Mouse (Mus musculus): Measurements from ENCODE around the gene Chrne. TPM values are rescaled to one million over a fixed set of nuclear protein-coding genes. Genes with fewer than 3 reads are reported as not detected.

Gene Chrne
- not detected in 2 replicates for polyA plus RNA-seq (2016; fragmentation: Nextera tagmentation; extraction: Ambion mirVana)

DNA sequence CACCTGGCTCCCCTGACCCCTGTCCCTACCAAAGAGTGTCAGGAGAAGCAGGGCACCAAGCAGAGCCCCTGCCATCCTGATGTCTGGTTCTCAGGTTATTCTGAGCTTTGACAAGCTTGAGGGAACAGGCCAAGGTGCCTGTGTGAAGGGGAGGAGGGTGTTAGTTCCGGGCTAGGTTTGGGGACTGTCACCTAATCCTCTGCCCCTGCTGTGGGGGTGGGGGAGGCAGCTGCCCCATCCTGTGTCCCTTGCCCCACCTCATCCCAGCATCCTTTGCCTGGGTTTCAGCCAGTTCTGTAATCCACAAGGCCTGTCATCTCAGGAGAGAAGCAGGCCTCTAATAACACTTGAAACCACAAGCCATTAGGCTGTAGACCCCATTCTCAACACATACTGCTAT, at the start of gene Chrne:
Gene Chrne, minus strand, starts transcription at position 116 of the 400 bp plus-strand sequence.
- no peaks in the 10 kb centered on the region for H3K36me3 ChIP-seq
- H3K9me3 ChIP-seq (replicated peaks) = no peaks in the 10 kb centered on the region
- peaks cover 27% of the 10 kb centered on the region for H3K27me3 ChIP-seq (ENCODE audit: low read depth, poor library complexity, severe bottlenecking)
- H3K4me3 ChIP-seq = no peak within 1 kb of the TSS
- H3K27ac ChIP-seq (replicated peaks) = no peak within 1 kb of the TSS
- WGBS = 48% methylated on average over 1 of the region's 1 CpGs
- no peak for DNase-seq (ENCODE audit: low spot score)
- H3K4me1 ChIP-seq = peaks cover 21% of the 10 kb centered on the region

DNA sequence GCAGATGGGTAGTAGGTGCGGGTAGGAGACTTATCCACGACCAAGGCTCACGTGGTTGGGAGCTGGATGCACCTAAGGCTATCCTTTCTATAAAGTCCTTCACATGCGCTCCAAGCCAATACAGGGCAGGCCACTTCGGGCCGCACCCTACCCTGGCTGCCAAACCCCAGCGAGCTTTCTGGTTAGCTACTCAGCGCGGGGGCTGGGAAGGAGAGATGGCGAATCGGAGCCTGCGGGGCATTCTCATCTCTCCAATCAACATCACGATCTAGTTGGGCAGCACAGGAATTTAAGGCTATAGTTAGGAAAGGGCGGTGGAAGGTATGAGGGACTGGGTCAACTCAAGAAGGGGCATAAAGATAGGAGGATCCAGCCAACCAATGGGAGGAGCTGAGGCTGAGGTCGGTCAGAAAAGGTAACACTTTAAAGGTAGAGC, 49.3 kb upstream of the Chrne start:
- H3K36me3 ChIP-seq = peaks cover 60% of the 10 kb centered on the region
- peak overlapping the region; percentile 95 for H3K27ac ChIP-seq (replicated peaks)
- DNase-seq (ENCODE audit: low spot score) = no peak
- 1% methylated on average over 15 of the region's 15 CpGs for WGBS
- no peaks in the 10 kb centered on the region for H3K9me3 ChIP-seq (replicated peaks)
- no peaks in the 10 kb centered on the region for H3K27me3 ChIP-seq (ENCODE audit: low read depth, poor library complexity, severe bottlenecking)
- peaks cover 41% of the 10 kb centered on the region for H3K4me1 ChIP-seq
- peak overlapping the region; percentile 69 for H3K4me3 ChIP-seq

DNA sequence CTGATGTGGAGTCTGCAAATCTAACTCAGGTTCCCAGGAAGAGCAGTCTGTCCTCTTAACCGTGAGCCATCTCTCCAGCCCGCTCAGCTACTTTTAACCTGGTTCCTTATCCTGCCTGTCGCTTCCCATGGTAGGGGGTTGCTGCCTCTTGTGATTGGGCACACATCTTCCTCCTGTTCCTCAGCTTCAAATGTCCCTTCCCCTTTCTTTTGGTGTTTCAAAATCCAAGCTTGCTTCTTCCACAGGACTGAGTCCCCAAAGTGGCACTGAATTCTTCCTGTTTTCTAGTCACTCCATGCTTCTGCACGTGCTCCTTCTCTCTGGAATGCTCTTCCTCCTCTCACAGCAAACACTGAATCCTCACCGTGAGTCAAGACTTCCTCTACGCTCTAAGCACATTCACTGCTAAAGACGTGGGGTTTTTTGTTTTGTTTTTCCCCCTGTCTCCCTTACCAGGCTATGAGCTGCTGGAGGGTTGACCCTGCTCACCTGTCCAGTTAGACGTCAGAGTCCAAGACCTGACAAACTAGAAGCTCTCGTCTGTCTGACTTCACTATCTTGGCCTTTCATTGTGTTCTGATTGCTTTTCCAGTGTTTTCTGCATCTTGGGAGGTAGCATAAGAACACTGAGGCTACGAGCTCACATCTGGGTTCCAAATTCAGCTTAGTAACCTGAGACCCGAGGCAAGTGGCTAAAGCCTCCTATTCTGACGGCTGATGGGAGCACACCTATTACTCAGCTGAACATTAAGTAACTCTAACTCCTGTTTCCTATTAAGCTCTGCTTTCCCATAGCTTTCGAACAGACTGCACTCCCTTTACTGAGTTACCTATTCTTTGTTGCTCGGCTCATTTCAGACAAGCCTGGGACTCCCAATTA, 48.5 kb upstream of the Chrne start:
- Histone ChIP-seq H3K9me3 (replicated peaks) (no peaks in the 10 kb centered on the region), H3K36me3 (peaks cover 65% of the 10 kb centered on the region), H3K27me3 (ENCODE audit: low read depth, poor library complexity, severe bottlenecking) (no peaks in the 10 kb centered on the region), H3K4me3 (peak overlapping the region; percentile 69), H3K4me1 (peaks cover 41% of the 10 kb centered on the region), H3K27ac (replicated peaks) (peak overlapping the region; percentile 95)
- DNase-seq (ENCODE audit: low spot score) = no peak
- WGBS = 80% methylated on average over 14 of the region's 14 CpGs

DNA sequence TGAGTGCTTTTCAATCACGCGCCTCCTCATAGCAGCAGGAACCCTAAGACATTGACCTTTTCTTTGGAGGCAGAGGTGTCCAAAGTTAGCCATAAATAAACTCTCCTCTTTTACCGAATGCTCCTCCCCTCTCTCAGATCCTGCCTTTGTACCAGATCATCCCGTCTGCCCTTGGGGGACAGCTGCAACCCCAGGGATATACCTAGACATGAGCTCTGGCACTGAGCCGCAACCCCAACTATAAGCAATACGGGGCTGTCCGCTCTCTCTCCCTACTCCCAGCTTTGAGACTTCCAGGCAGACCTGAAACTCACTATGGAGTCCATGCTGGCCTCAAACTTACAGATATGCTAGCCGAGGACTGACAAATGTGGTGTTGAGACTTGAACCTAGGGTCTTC, 47.7 kb upstream of the Chrne start:
- Histone ChIP-seq H3K36me3 (peaks cover 65% of the 10 kb centered on the region), H3K27ac (replicated peaks) (no peak overlapping the region)
- 90% methylated on average over 8 of the region's 8 CpGs for WGBS

DNA sequence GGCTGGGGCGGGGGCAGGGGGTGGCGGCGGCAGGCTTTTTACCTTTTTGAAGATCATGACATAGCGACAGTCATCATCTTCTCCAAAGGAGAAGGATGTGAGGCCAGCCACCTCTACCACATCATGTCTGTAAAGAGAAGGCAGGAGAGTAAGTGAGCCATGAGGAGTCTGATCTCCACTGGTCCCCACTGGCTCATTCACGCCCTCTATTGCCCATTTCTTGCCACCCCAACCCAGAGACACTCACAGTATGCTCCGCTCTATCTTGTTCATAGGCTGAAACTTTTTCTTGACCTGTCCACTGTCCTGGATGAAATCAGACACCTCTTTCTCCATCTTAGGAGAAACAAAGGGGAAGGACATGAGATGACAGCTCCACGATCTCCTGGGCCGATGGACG, 45.7 kb upstream of the Chrne start:
- Histone ChIP-seq H3K27me3 (ENCODE audit: low read depth, poor library complexity, severe bottlenecking) (no peaks in the 10 kb centered on the region), H3K36me3 (peaks cover 77% of the 10 kb centered on the region), H3K4me3 (no peak overlapping the region), H3K27ac (replicated peaks) (no peak overlapping the region), H3K9me3 (replicated peaks) (no peaks in the 10 kb centered on the region), H3K4me1 (peaks cover 21% of the 10 kb centered on the region)
- DNase-seq (ENCODE audit: low spot score) = no peak
- WGBS = 92% methylated on average over 9 of the region's 9 CpGs

More for the DNA sequence above, 47.7 kb upstream of the Chrne start:
- H3K27me3 ChIP-seq (ENCODE audit: low read depth, poor library complexity, severe bottlenecking) = no peaks in the 10 kb centered on the region
- no peak overlapping the region for H3K4me3 ChIP-seq
- H3K9me3 ChIP-seq (replicated peaks) = no peaks in the 10 kb centered on the region
- peaks cover 40% of the 10 kb centered on the region for H3K4me1 ChIP-seq
- no peak for DNase-seq (ENCODE audit: low spot score)

DNA sequence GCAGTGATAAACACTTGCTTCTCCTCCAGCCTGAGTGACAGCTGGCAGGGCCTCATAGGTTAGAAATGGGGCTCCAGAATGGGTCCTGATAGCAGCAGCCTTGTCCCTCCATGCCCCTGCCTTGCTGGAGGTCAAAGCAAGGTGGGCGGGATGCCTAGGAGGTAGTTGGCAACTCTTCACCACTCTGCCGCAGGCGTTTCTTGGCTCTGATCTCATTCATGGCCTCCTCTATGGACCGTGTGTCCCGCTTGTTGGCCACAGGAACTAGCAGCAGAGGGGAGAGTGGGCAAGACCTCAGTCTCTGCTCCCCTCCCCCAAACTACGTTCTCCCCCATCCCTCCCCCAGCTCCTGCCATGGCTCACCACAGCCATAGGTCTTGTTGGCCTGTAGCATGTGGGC, 44.9 kb upstream of the Chrne start:
- no peaks in the 10 kb centered on the region for H3K9me3 ChIP-seq (replicated peaks)
- peaks cover 83% of the 10 kb centered on the region for H3K36me3 ChIP-seq
- no peak overlapping the region for H3K4me3 ChIP-seq
- no peak for DNase-seq (ENCODE audit: low spot score)
- H3K27me3 ChIP-seq (ENCODE audit: low read depth, poor library complexity, severe bottlenecking) = no peaks in the 10 kb centered on the region
- WGBS = 95% methylated on average over 6 of the region's 6 CpGs
- H3K4me1 ChIP-seq = peaks cover 18% of the 10 kb centered on the region
- no peak overlapping the region for H3K27ac ChIP-seq (replicated peaks)

DNA sequence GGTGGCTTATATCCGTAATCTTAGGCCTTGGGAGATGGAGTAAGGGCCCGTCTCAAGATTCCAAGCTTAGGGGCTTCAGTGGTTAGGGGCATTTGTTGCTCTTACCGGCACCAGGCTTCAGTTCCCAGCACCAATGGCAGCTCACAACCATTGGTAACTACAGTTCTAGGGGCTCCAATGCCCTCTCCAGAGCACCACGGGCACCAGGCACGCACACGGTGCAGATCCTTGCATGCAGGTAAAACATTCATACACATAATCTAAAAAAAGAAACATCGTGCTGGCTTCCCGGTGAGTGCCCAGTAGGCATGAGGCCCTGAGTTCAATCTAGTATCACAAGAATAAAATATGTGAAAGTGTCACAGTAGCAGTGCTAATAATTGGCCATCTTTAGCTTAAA, 44.1 kb upstream of the Chrne start:
- DNase-seq (ENCODE audit: low spot score) = no peak
- Histone ChIP-seq H3K4me1 (peaks cover 21% of the 10 kb centered on the region), H3K9me3 (replicated peaks) (no peaks in the 10 kb centered on the region), H3K4me3 (no peak overlapping the region), H3K36me3 (peaks cover 83% of the 10 kb centered on the region), H3K27me3 (ENCODE audit: low read depth, poor library complexity, severe bottlenecking) (no peaks in the 10 kb centered on the region), H3K27ac (replicated peaks) (no peak overlapping the region)
- WGBS = 85% methylated on average over 8 of the region's 8 CpGs

DNA sequence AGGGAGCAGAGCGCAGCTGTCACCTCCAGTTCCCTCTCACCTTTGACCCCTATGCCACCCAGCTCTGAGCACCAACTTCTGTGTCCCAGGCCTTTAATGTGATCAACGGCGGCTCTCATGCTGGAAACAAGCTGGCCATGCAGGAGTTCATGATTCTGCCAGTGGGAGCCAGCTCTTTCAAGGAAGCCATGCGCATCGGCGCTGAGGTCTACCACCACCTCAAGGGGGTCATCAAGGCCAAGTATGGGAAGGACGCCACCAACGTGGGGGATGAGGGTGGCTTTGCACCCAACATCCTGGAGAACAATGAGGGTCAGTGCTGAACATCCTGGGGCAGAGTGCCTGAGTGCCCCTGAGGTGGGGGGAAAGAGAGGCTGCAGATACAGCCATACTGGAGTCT, 41.6 kb upstream of the Chrne start:
- Histone ChIP-seq H3K27me3 (ENCODE audit: low read depth, poor library complexity, severe bottlenecking) (no peaks in the 10 kb centered on the region), H3K27ac (replicated peaks) (no peak overlapping the region; the same call in 1 of the 2 replicates), H3K36me3 (peaks cover 64% of the 10 kb centered on the region), H3K4me1 (peaks cover 37% of the 10 kb centered on the region), H3K9me3 (replicated peaks) (no peaks in the 10 kb centered on the region), H3K4me3 (0 out of 2 replicates have a peak overlapping the region, but pooled peaks have one; percentile 7)
- DNase-seq (ENCODE audit: low spot score) = no peak
- 89% methylated on average over 8 of the region's 8 CpGs for WGBS

DNA sequence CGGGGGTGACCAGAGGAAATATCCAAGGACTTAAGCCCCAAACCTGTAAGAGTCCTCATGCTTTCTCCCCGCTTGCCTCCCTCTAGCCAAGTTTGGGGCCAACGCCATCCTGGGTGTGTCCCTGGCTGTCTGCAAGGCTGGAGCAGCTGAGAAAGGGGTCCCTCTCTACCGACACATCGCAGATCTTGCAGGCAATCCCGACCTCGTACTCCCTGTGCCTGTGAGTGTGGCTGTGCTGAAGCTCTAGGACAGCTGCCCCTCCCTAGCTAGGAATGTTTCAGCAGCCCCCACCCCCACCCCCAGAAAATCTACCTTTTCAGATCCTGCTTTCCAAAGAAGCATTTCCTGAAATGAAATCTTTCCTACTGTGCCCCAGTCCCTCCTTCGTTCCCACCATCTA, 39.9 kb upstream of the Chrne start:
- whole genome bisulfite sequencing = 80% methylated on average over 8 of the region's 8 CpGs
- Histone ChIP-seq H3K27ac (replicated peaks) (no peak overlapping the region), H3K4me1 (peaks cover 41% of the 10 kb centered on the region), H3K9me3 (replicated peaks) (no peaks in the 10 kb centered on the region), H3K27me3 (ENCODE audit: low read depth, poor library complexity, severe bottlenecking) (no peaks in the 10 kb centered on the region), H3K36me3 (peaks cover 47% of the 10 kb centered on the region), H3K4me3 (no peak overlapping the region)
- no peak for DNase-seq (ENCODE audit: low spot score)

DNA sequence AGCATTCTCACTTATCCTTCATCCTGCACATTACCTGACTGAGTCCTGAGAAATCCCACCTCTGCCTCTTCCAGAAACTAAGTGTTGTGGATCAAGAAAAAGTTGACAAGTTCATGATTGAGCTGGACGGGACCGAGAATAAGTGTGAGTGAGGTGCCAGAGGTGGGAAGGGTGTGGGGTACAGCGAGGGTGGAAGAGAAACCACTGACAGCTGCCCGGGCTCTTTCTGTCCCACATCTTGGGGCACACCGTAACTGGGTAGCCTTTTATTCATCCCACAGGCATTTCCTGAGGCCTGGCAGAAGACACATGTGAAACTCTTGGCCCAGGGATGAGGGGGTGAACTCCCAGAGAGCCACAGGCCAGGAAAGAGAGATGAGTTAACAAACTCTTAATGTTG, 39.5 kb upstream of the Chrne start:
- 90% methylated on average over 5 of the region's 5 CpGs for WGBS
- Histone ChIP-seq H3K27me3 (ENCODE audit: low read depth, poor library complexity, severe bottlenecking) (no peaks in the 10 kb centered on the region), H3K27ac (replicated peaks) (peak overlapping the region; percentile 99; the same call in 1 of the 2 replicates), H3K4me1 (peaks cover 39% of the 10 kb centered on the region), H3K4me3 (0 out of 2 replicates have a peak overlapping the region, but pooled peaks have one; percentile 4), H3K9me3 (replicated peaks) (no peaks in the 10 kb centered on the region), H3K36me3 (peaks cover 43% of the 10 kb centered on the region)
- DNase-seq (ENCODE audit: low spot score) = no peak

DNA sequence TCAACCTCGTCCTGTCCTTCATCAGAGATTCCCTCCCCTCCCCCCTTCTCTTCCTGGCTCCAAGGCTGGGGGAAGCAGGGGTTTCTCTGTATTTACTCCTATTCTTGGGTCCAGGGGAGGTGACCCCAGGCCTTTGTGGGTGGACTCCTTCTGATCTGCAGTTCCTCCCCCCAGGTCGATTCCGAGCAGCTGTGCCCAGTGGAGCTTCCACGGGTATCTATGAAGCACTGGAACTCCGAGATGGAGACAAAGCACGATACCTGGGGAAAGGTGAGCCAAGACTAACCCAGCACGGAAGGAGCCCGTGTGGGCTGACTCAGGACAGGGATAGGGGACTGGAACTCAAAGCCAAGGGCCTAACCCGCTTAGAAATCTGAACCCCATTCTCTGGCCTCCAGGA, 39.0 kb upstream of the Chrne start:
- DNase-seq (ENCODE audit: low spot score) = no peak
- Histone ChIP-seq H3K9me3 (replicated peaks) (no peaks in the 10 kb centered on the region), H3K27ac (replicated peaks) (peak overlapping the region; percentile 99), H3K27me3 (ENCODE audit: low read depth, poor library complexity, severe bottlenecking) (no peaks in the 10 kb centered on the region), H3K36me3 (peaks cover 40% of the 10 kb centered on the region), H3K4me1 (peaks cover 44% of the 10 kb centered on the region), H3K4me3 (0 out of 2 replicates have a peak overlapping the region, but pooled peaks have one; percentile 4)
- WGBS = 64% methylated on average over 9 of the region's 9 CpGs

DNA sequence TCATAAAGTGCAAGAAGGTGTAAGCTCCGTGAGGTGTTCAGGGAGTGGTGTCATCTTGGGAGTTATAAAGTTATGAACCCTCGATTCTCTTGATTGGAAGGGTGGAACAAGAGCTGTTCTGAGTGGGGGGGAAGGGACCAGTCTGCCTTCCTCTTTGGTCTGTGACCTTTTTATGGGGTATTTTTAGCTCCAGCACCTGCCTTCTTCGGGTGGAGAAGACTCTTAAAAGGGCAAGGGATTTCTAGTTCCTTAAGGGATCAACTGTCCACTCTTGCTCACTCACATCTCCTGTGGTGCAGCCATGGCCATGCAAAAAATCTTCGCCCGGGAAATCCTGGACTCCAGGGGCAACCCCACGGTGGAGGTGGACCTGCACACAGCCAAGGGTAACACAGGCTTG, 38.6 kb upstream of the Chrne start:
- Histone ChIP-seq H3K36me3 (peaks cover 40% of the 10 kb centered on the region), H3K4me1 (peaks cover 48% of the 10 kb centered on the region), H3K9me3 (replicated peaks) (no peaks in the 10 kb centered on the region), H3K27me3 (ENCODE audit: low read depth, poor library complexity, severe bottlenecking) (no peaks in the 10 kb centered on the region), H3K27ac (replicated peaks) (peak overlapping the region; percentile 99), H3K4me3 (0 out of 2 replicates have a peak overlapping the region, but pooled peaks have one; percentile 4)
- WGBS = 63% methylated on average over 6 of the region's 6 CpGs
- no peak for DNase-seq (ENCODE audit: low spot score)

DNA sequence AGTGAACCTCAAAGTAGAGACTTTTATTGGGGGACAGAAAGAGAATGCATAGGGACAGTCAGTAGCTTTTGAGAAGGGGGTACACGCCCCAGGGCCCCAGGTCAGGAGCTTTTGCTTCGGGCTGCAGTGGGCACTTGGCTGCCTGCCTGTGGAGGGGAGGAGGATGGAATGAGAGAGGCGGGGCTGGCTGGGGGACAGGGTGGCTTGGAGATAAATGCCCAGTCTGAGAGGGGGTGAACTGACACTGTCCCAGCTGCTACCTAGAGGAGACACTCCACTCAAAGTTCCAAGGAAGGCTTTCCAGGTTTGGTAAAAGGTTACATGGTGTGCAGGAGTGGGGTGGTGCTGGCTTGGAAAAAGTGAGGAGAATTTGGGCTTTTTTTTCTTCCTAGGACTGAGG, 37.9 kb upstream of the Chrne start, which contains the start of gene Eno3:
Gene Eno3, plus strand, starts transcription at position 239 of the 400 bp plus-strand sequence.
- DNase-seq (ENCODE audit: low spot score) = peak; percentile 48
- Histone ChIP-seq H3K4me1 (peaks cover 54% of the 10 kb centered on the region), H3K36me3 (peaks cover 40% of the 10 kb centered on the region), H3K9me3 (replicated peaks) (no peaks in the 10 kb centered on the region), H3K4me3 (peak within 1 kb of the TSS; percentile 100), H3K27me3 (ENCODE audit: low read depth, poor library complexity, severe bottlenecking) (no peaks in the 10 kb centered on the region), H3K27ac (replicated peaks) (peak within 1 kb of the TSS; percentile 99)
- 0% methylated on average over 3 of the region's 3 CpGs for WGBS

All from midbrain, embryonic 10.5 days (tissue).